Mouse (Mus musculus): ENCODE results near the gene Pdzd3.

The Pdzd3 gene

DNA sequence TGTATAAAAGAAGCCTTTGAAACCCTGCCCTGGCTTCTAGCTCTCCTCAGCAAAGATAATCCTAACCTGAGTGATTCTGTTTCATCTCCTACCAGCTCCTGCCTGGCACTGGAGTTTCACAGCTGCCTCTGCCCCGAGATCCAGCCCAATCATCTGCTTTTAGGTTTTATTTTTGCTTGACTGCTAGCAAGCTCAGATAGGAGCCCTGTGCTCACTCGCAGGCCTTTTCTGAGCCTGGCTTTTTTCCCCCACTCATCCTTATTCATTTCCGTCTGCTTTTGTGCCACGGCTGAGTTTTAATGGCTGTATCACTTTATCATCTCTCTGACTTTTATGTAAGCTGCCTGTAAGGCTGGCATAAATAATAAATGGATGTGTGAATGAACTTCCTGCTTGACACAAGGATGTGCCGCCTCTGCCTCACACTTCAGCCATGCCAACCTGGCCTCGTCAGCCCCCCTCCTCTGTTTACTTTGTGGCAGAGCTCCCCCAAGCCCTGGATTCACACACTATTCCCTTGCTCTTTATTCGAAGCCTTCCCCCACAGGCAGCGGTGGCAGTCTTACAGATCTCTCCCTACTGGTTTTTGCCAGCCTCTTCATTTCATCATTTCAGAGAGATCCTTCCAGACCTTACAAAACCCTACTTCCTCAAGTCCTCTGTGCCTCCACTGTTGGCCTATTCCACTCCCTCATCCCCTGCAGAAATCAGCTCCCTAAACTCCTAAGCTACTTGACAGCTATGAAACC lies 15.4 kb upstream of the Pdzd3 start:
- ChIA-PET POLR2A (interaction anchor here in 3 of 4 experiments (0.9 to 4.3 kb wide), 23 partner anchors 8 to 182 kb away, joined by 3 to 25 read pairs (median 4); partner anchors contain the start of genes H2afx (in 2 of the 3), Vps11 (in 2 of the 3), Cbl (in 1 of the 3) and Ccdc84 (in 1 of the 3)), CTCF (interaction anchor here (0.6 to 3.1 kb wide), 20 partner anchors 9 to 428 kb away, joined by 3 to 20 read pairs (median 4); partner anchors contain the start of genes Cbl (in 2 of the 4), C2cd2l (in 1 of the 4), Ccdc153 (in 1 of the 4) and Usp2 (in 1 of the 4))

DNA sequence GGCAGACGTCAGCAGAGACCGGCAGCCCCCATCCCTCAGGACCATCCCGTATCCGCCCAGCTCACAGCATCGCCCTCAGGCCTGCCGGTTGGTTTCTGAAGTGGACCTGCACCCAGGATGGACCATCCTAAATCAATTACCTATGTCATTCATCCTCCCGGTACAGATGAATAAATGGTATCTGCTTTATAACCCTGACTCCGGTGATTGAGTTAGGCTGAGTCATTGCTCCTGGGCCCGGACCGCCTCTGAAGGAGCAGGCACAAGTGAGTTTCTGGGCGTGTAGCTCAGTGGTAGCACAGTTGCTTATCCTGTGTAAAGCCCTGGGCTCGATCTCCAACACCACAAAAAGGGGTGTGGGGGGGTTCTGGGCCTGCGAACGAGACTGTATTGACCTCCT lies 10.1 kb upstream of the Pdzd3 start:
- POLR2A ChIA-PET = interaction anchor here (0.6 to 2.6 kb wide), 11 partner anchors 12 to 541 kb away, joined by 3 to 7 read pairs (median 3); partner anchors contain the start of genes Cbl (in 1 of the 4), Ccdc153 (in 1 of the 4) and H2afx (in 1 of the 4)
- CTCF ChIA-PET = interaction anchor here in 2 of 4 experiments (0.6 to 2.9 kb wide), 2 partner anchors 12 to 180 kb away, joined by 3 to 6 read pairs; partner anchors contain the start of gene Foxr1 (in 1 of the 2)

- CTCF ChIA-PET = interaction anchor here in 2 of 4 experiments (0.5 to 1.0 kb wide), 2 partner anchors 10 to 334 kb away, joined by 5 read pairs; no protein-coding TSS in a partner anchor
- POLR2A ChIA-PET = interaction anchor here in 3 of 4 experiments (0.5 to 3.3 kb wide), 5 partner anchors 8 to 130 kb away, joined by 3 to 18 read pairs (median 5); partner anchors contain the start of genes C2cd2l (in 1 of the 3) and Cbl (in 1 of the 3)
Observed at GRCm38 (mm10) chr9:44259014-44259413, 7.7 kb upstream of the Pdzd3 start.

- CTCF ChIA-PET = interaction anchor here (0.6 to 1.5 kb wide), 9 partner anchors 11 to 162 kb away, joined by 3 to 6 read pairs (median 3); partner anchors contain the start of gene Cbl (in 1 of the 4)
- POLR2A ChIA-PET = interaction anchor here in 3 of 4 experiments (0.6 to 2.1 kb wide), 11 partner anchors 9 to 152 kb away, joined by 3 to 8 read pairs (median 5); partner anchors contain the start of genes C2cd2l (in 1 of the 3), H2afx (in 1 of the 3) and Trappc4 (in 1 of the 3)
Observed at GRCm38 (mm10) chr9:44256213-44256612, 4.9 kb upstream of the Pdzd3 start.

DNA sequence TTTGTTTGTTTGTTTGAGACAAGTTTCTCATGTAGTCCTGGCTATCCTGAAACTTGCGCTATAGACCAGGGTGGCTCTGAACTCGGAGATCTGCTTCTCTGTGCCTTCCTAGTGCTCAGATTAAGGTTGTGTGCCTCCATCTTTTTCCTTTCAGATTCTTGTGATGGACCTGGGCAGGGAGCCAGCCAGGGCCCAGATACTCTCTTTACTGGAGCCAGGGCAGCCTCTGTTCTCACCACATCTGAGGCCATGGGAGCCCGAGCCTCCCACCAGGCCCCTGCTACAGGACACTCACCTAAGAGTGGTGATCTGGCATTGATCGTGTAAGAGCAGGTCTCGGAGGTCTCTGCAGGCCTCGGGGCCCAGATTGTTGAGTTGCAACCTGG lies 3.9 kb upstream of the Pdzd3 start:
- POLR2A ChIA-PET = interaction anchor here in 1 of 4 experiments (1.2 to 1.3 kb wide), 2 partner anchors 8 to 33 kb away, joined by 3 to 4 read pairs; no protein-coding TSS in a partner anchor
- CTCF ChIA-PET = interaction anchor here in 1 of 4 experiments (0.6 kb wide), 1 partner anchor 12 kb away, joined by 4 read pairs; no protein-coding TSS in a partner anchor

DNA sequence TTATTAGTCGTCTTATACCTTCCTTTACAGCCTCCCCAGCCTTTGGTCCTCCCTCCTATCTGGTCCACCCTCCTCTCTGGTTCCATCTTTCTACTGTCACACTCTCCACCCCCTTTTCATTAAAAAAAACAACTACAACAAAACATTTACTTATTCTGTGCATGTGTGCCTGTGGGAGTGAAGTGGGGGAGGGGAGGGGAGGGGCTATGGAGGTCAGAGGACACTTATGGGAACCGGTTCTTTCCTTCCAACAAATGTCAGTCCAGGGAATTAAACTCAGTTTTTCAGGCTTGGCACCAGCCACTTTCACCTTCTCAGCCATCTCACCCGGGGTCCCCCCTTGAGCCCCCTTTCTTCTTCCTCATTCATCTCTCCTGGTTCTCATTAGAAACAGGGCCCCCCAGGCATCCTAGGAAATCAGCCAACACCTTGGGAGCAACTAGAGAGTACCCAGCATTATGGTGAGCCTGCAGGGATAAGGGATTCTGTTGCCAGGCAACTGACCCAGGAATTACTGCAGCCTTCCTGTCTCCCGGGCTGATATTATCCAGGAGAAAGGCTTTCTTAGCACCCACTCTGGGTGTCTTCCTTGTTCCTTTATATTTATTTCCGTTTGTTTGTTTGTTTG lies 3.4 kb upstream of the Pdzd3 start:
- POLR2A ChIA-PET = interaction anchor here in 1 of 4 experiments (1.1 to 1.8 kb wide), 4 partner anchors 9 to 81 kb away, joined by 4 to 5 read pairs (median 4); no protein-coding TSS in a partner anchor
- CTCF ChIA-PET = interaction anchor here in 2 of 4 experiments (0.7 to 3.1 kb wide), 2 partner anchors 14 to 1096 kb away, joined by 3 to 14 read pairs; partner anchors contain the start of gene Nlrx1 (in 1 of the 2)

GRCm38 (mm10) chr9:44253441-44253840 lies 2.2 kb upstream of the Pdzd3 start:
- CTCF ChIA-PET = interaction anchor here in 3 of 4 experiments (0.6 to 3.1 kb wide), 11 partner anchors 12 to 293 kb away, joined by 3 to 14 read pairs (median 4); partner anchors contain the start of genes Ccdc153 (in 2 of the 3), Nlrx1 (in 2 of the 3) and Cbl (in 1 of the 3)
- POLR2A ChIA-PET = interaction anchor here in 2 of 4 experiments (0.6 to 2.7 kb wide), 16 partner anchors 10 to 239 kb away, joined by 3 to 12 read pairs (median 4); partner anchors contain the start of genes Cbl (in 2 of the 2), C2cd2l (in 1 of the 2), Dpagt1 (in 1 of the 2) and H2afx (in 1 of the 2)

DNA sequence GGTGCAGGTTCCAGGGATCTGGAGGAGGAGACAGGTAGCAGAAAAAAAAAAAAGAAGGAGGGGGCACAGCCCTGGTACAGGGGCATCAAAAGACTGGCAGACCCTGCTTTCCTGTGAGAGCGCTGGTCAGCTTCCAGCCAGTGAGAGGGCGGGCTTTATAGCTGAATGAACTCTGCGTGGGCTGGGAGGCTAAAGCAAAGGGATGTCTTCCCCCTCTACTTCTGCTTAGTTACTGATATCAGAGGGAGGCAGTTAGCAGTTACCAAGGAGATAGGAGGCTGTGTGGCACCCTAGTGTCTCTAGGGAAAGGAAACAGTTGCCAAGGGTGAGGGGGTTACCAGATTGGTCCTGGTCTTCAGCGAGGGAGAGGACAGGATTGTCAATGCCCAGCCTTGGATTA lies 826 bp downstream of the Pdzd3 start:
- POLR2A ChIA-PET = interaction anchor here in 3 of 4 experiments (0.6 to 2.1 kb wide), 7 partner anchors 12 to 84 kb away, joined by 3 to 22 read pairs (median 4); partner anchors contain the start of genes Cbl (in 1 of the 3), Dpagt1 (in 1 of the 3) and H2afx (in 1 of the 3)
- CTCF ChIA-PET = interaction anchor here in 3 of 4 experiments (0.6 to 2.8 kb wide), 6 partner anchors 11 to 202 kb away, joined by 3 to 20 read pairs (median 6); partner anchors contain the start of genes Nlrx1 (in 2 of the 3) and Cbl (in 1 of the 3)

DNA sequence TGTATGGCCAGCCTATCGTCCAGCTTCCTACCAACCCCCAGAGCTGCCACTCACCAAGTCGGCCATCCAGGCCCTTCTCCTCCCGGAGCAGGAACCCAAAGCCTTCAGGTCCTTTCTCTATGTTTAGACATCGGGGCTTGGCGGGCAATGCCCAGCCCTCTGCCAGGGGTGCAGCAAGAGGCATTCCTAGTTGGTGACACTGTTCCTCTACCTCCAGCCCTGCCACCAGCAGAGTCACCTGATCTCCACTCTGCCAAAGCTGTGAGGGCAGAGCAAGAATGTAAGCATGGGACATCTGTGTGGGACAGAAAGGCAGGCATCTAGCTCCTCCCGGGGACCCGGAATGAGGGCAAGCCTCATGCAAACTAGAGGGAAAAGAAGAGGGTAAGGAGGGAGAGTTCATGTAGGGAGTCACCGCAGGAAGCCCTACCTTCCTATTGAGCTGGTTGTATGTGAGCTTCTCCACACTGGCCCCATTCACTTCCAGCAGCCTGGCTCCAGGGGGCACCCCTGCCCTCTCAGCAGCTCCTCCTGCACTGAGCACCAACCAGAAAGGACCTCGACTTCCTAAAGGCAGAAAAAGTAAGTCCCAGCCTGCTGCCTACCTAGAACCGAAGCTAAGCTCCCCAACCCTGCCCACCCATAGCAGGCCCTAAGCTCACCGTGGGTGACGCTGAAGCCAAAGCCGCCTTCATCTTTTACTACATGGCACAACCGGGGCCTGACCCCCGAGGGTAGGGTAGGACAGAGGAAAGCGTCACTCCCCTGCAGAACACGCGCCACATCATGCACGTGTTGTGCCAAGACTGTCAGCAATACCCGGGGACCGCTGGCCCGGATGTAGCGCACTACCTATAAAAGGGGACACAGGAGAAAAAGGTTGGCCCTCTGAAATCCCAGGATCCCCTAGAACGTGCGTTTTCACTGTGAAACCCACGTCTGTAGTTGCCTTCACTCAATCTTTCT lies 1.8 kb downstream of the Pdzd3 start:
- POLR2A ChIA-PET = interaction anchor here (0.5 to 2.1 kb wide), 44 partner anchors 8 to 229 kb away, joined by 3 to 22 read pairs (median 4); partner anchors contain the start of genes H2afx (in 3 of the 4), Cbl (in 2 of the 4), Ccdc153 (in 2 of the 4) and Dpagt1 (in 2 of the 4)

DNA sequence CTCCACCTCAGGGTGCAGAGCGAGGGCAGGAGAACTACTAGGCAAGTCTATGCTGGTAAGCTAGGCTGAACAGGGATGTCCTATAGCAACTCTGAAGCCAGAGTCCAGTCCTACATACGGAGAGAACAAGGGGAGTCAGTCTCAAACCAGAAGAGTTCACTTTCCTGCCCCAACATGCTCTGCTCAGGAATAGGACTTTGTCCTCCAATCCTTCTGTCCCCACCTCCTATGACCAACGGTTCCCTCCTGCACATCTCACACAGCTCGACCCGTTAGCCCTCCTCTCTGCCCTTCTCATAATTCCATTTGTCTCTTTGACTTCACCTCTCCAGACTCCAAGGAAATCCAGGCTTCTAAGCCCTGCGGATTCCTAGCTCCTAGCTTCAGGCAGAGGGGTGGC lies 3.4 kb downstream of the Pdzd3 start:
- ChIA-PET CTCF (interaction anchor here in 2 of 4 experiments (0.7 to 2.8 kb wide), 3 partner anchors 8 to 14 kb away, joined by 3 to 19 read pairs (median 7); partner anchors contain the start of gene Cbl (in 1 of the 2)), POLR2A (interaction anchor here in 3 of 4 experiments (0.6 to 1.9 kb wide), 13 partner anchors 8 to 171 kb away, joined by 3 to 8 read pairs (median 5); partner anchors contain the start of gene Cbl (in 1 of the 3))

More for the DNA sequence above, 1.8 kb downstream of the Pdzd3 start:
- CTCF ChIA-PET = interaction anchor here (0.6 to 2.8 kb wide), 35 partner anchors 9 to 458 kb away, joined by 3 to 20 read pairs (median 4); partner anchors contain the start of genes Cbl (in 3 of the 4), Ccdc153 (in 3 of the 4), C2cd2l (in 2 of the 4) and Nlrx1 (in 2 of the 4)

- POLR2A ChIA-PET = interaction anchor here in 2 of 4 experiments (1.8 to 3.7 kb wide), 2 partner anchors 9 kb away, joined by 8 to 16 read pairs; partner anchors contain the start of gene Cbl (in 2 of the 2)
Observed at GRCm38 (mm10) chr9:44243621-44244020, 7.7 kb downstream of the Pdzd3 start.

DNA sequence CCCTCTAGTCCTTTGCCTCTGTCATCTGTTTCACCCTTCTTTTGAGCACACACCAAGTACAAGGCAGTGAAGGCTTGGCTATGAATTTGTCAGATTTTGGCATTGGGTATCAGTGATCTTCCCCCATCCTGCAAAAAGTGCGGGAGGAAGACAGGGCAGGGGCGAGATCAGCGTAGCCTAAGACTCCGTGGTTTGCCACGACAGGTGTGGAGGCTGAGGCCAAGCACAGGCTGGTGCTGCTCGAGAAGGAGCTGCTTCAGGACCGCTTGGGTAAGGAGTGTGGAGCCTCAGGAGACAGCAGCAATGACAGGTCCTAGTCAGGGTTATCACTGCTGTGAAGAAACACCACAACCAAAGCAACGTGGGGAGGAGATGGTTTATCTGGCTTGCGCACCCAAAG lies 9.9 kb downstream of the Pdzd3 start:
- ChIA-PET CTCF (interaction anchor here in 2 of 4 experiments (0.5 to 1.1 kb wide), 3 partner anchors 26 to 60 kb away, joined by 3 to 4 read pairs (median 3); no protein-coding TSS in a partner anchor), POLR2A (interaction anchor here in 3 of 4 experiments (0.6 to 1.4 kb wide), 4 partner anchors 24 to 97 kb away, joined by 3 to 5 read pairs (median 4); partner anchors contain the start of gene H2afx (in 1 of the 3))

More at GRCm38 (mm10) chr9:44243621-44244020, 7.7 kb downstream of the Pdzd3 start:
- CTCF ChIA-PET = interaction anchor here in 2 of 4 experiments (1.0 to 1.6 kb wide), 2 partner anchors 9 to 134 kb away, joined by 3 to 6 read pairs; no protein-coding TSS in a partner anchor

GRCm38 (mm10) chr9:44240911-44241310 lies 10.4 kb downstream of the Pdzd3 start:
- ChIA-PET CTCF (interaction anchor here (0.5 to 2.4 kb wide), 16 partner anchors 8 to 493 kb away, joined by 3 to 10 read pairs (median 4); partner anchors contain the start of genes Abcg4 (in 1 of the 4), Dpagt1 (in 1 of the 4) and Nlrx1 (in 1 of the 4)), POLR2A (interaction anchor here in 3 of 4 experiments (0.6 to 1.6 kb wide), 11 partner anchors 8 to 121 kb away, joined by 3 to 6 read pairs (median 4); partner anchors contain the start of genes H2afx (in 3 of the 3) and Vps11 (in 1 of the 3))

- POLR2A ChIA-PET = interaction anchor here in 3 of 4 experiments (0.6 to 1.6 kb wide), 11 partner anchors 9 to 121 kb away, joined by 3 to 6 read pairs (median 3); partner anchors contain the start of genes H2afx (in 3 of the 3), C2cd2l (in 1 of the 3) and Vps11 (in 1 of the 3)
- CTCF ChIA-PET = interaction anchor here (0.5 to 2.4 kb wide), 23 partner anchors 9 to 494 kb away, joined by 3 to 10 read pairs (median 4); partner anchors contain the start of genes Abcg4 (in 1 of the 4), C2cd2l (in 1 of the 4), Dpagt1 (in 1 of the 4) and Foxr1 (in 1 of the 4)
Observed at GRCm38 (mm10) chr9:44240399-44240798, 10.9 kb downstream of the Pdzd3 start, which contains the start of gene Ccdc153. Gene Ccdc153, plus strand, starts transcription at chr9:44240676.

DNA sequence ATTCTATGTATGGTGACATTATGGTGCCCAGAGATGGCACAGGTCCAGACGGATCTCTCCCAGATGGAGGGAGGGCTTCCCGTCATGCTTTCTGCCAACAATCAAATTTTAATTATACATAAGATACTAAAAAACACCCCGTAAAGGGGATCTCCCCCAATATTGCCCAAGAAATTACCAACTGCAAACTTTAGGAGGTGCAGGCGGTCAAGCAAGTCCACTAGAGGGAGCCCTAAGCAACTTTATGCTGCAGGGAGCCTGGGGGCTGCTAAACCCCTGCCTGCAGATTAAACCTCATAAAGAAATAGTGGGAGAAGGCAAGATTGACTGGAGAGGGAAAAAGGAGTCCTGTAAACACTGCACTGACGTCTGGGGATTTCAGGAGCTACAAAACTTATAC lies 11.8 kb downstream of the Pdzd3 start:
- POLR2A ChIA-PET = interaction anchor here in 3 of 4 experiments (0.6 to 1.6 kb wide), 6 partner anchors 10 to 95 kb away, joined by 3 to 6 read pairs (median 4); partner anchors contain the start of genes H2afx (in 2 of the 3) and C2cd2l (in 1 of the 3)
- CTCF ChIA-PET = interaction anchor here (0.5 to 2.4 kb wide), 28 partner anchors 8 to 465 kb away, joined by 3 to 10 read pairs (median 4); partner anchors contain the start of genes Abcg4 (in 1 of the 4), C2cd2l (in 1 of the 4), Nlrx1 (in 1 of the 4) and Vps11 (in 1 of the 4)

Data from embryonic stem cell, embryonic (primary cell).